Mouse (Mus musculus): ENCODE measurements around the gene 5430402E10Rik.
"Not testable (repeated sequence)": the region's sequence is repeated elsewhere in the genome, so short reads cannot be mapped to it uniquely, and the experiment has no call there.

Gene 5430402E10Rik

DNA sequence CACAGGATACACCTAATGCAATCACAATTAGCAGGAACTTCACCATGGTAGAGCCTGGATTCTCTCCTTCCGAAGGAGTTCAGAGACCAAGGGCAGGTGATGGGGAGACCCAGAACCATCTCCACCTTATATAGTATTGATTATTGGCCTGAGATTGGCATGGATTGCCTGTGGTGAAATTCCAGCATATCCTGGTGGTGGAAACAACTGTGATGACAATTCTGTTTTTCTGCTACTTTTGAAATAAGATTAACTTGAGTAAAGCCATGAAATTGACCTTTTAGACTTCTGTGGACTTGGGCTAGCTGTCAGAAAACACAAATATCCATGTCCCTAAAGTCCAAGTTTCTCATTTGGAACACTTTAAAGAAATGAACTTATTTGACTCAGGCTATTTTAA, at the start of gene 5430402E10Rik:
TSS of gene 5430402E10Rik (minus strand) at position 101 of the 400 bp plus-strand sequence.
- in situ Hi-C loops (cut with MboI, MseI) = loop anchor here (5.0 kb wide), 2 partner anchors 57 to 58 kb away; no protein-coding TSS in a partner anchor

DNA sequence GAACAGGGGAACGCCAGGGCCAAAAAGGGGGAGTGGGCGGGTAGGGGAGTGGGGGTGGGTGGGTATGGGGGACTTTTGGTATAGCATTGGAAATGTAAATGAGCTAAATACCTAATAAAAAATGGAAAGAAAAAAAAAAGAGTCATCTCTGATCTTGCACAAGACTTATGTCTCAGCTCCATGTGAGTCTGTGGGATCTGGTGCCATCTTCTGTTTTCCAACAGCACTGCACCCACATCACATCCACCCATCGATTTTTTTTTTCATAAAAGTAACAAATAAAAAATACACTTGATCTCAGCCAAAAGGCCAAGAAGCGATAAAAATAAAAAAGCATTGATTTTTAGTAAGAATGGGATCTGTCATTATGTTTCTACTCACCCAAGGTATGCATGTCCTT, 44.8 kb downstream of the 5430402E10Rik start:
- in situ Hi-C loops (cut with MboI, MseI) = not testable (repeated sequence)

Data from T-helper 1 cell (primary cell).